ENCODE assay signal across 9 mouse cellular contexts in genomic region chr15:84251227-84251626, GRCm38 (mm10). TPM values are rescaled to one million over a fixed set of nuclear protein-coding genes. Genes with fewer than 3 reads are reported as not detected.
DNase-seq lines count a peak whose midpoint lies in the region; ATAC-seq and TF ChIP-seq lines count a peak whose summit lies in the region.
"Had no signal": no experiment of that assay in that cellular context is flagged by ENCODE, and none has a peak within 500 bp of the region (broad histone marks: within the 10 kb centered on the region; RNA-seq: fewer than 3 reads in every experiment).

No protein-coding gene starts in this region.

- H3K9ac ChIP-seq in heart, embryonic 15.5 days: no peak overlapping the region; the same call in 1 of the 2 replicates
- no peak overlapping the region for H3K9ac ChIP-seq in lung, postnatal 0 days (replicated peaks; ENCODE audit: low read depth)

- no peak overlapping the region for H3K4me3 ChIP-seq in layer of hippocampus, adult 2 months
- H3K4me3 ChIP-seq in heart, embryonic 15.5 days: no peak overlapping the region
- no peak overlapping the region for H3K4me3 ChIP-seq in lung, postnatal 0 days (ENCODE audit: low read depth, low read length)
- H3K4me3 ChIP-seq: megakaryocyte, embryonic 14.5 days had no signal

- H3K4me2 ChIP-seq in heart, embryonic 15.5 days: 0 out of 2 replicates have a peak overlapping the region, but pooled peaks have one; percentile 10
- H3K4me2 ChIP-seq in lung, postnatal 0 days (replicated peaks; ENCODE audit: low read depth, low read length): 0 out of 2 replicates have a peak overlapping the region, but pooled peaks have one; percentile 12

- H3K27me3 ChIP-seq in heart, embryonic 15.5 days: no peaks in the 10 kb centered on the region
- no peaks in the 10 kb centered on the region for H3K27me3 ChIP-seq in lung, postnatal 0 days (replicated peaks; ENCODE audit: insufficient read depth, low read length)

- H3K27ac ChIP-seq in layer of hippocampus, adult 2 months: peak overlapping the region; percentile 44
- peak overlapping the region; percentile 94 for H3K27ac ChIP-seq in heart, embryonic 15.5 days
- H3K27ac ChIP-seq in lung, postnatal 0 days (ENCODE audit: low read length): no peak overlapping the region

- peaks cover 62% of the 10 kb centered on the region for H3K4me1 ChIP-seq in heart, embryonic 15.5 days (replicated peaks)
- H3K4me1 ChIP-seq in lung, postnatal 0 days (ENCODE audit: insufficient read depth, low read depth, low read length): peaks cover 6% of the 10 kb centered on the region; the same call in 1 of the 2 replicates

- no peak for DNase-seq in layer of hippocampus, adult 2 months (ENCODE audit: low spot score in 2 of 2)
- no peak for DNase-seq in layer of hippocampus, adult 9-11 months
- peak; percentile 61 to 71 for DNase-seq in cerebellum, postnatal 14 days
- peak; percentile 67 for DNase-seq in lung, postnatal 0 days (ENCODE audit: low spot score)
- DNase-seq in c-Kit-positive CD71-positive TER-119-positive erythroid progenitor cells, embryonic 14.5 days (ENCODE audit: low spot score): no peak
- DNase-seq in embryo, embryonic 9.5 days (ENCODE audit: extremely low spot score): no peak

- no peaks in the 10 kb centered on the region for H3K9me3 ChIP-seq in heart, embryonic 15.5 days (replicated peaks)
- no peaks in the 10 kb centered on the region for H3K9me3 ChIP-seq in lung, postnatal 0 days (ENCODE audit: low read length)

- TF ChIP-seq CTCF in layer of hippocampus, adult 2 months (conservative IDR thresholded peaks at IDR 0.05): no peak
- no peak for TF ChIP-seq CTCF in lung, postnatal 0 days (IDR thresholded peaks at IDR 0.05)

- ATAC-seq in heart, embryonic 15.5 days (replicated peaks; ENCODE audit: insufficient number of reproducible peaks, insufficient read depth, low FRiP score, low read depth): peak; percentile 74
- ATAC-seq in lung, postnatal 0 days: peak; percentile 58
- no peak for ATAC-seq in erythroid progenitor cell, adult 5-6 weeks (replicated peaks; ENCODE audit: low FRiP score, poor library complexity, severe bottlenecking)

- 38% methylated on average over 13 of the region's 13 CpGs for WGBS in heart, embryonic 15.5 days
- 27% methylated on average over 13 of the region's 13 CpGs for WGBS in lung, postnatal 0 days

- no peaks in the 10 kb centered on the region for H3K36me3 ChIP-seq in heart, embryonic 15.5 days
- no peaks in the 10 kb centered on the region for H3K36me3 ChIP-seq in lung, postnatal 0 days (ENCODE audit: insufficient read depth, low read length)

- no peak for TF ChIP-seq EP300 in lung, postnatal 0 days (IDR thresholded peaks at IDR 0.05)

RNA-seq across cellular contexts. Expression of gene Parvb, which starts 19.4 kb away (rescaled TPM):
- 10 to 100 TPM; 29.9 to 34.0 TPM for total RNA-seq in layer of hippocampus, adult 2 months (2021)
- 12.2 and 13.5 TPM in 2 replicates for polyA plus RNA-seq in heart, embryonic 15.5 days (2015; fragmentation: Nextera tagmentation; extraction: Ambion mirVana)
- 7.9 and 8.5 TPM in 2 replicates for polyA plus RNA-seq in lung, postnatal 0 days (2015; fragmentation: Nextera tagmentation; extraction: Ambion mirVana)
- total RNA-seq in erythroid progenitor cell, adult 5-6 weeks (2015; ENCODE audit: low replicate concordance): 87.9 and 89.7 TPM in 2 replicates
- 26.2 and 32.4 TPM in 2 replicates for total RNA-seq in erythroid progenitor cell, adult 5-6 weeks (2017; ENCODE audit: low replicate concordance)

RNA-seq across cellular contexts. Expression of gene Samm50, which starts 59.2 kb away (rescaled TPM):
- 100 to 1,000 TPM in 1 of 2 experiments, 10 to 100 TPM in 1; 93.6 to 102 TPM for total RNA-seq in layer of hippocampus, adult 2 months (2021)
- polyA plus RNA-seq in heart, embryonic 15.5 days (2015; fragmentation: Nextera tagmentation; extraction: Ambion mirVana): 122 and 124 TPM in 2 replicates
- polyA plus RNA-seq in lung, postnatal 0 days (2015; fragmentation: Nextera tagmentation; extraction: Ambion mirVana): 59.9 and 63.5 TPM in 2 replicates
- 9.0 and 12.6 TPM in 2 replicates for total RNA-seq in erythroid progenitor cell, adult 5-6 weeks (2015; ENCODE audit: low replicate concordance)
- 4.1 and 18.0 TPM in 2 replicates for total RNA-seq in erythroid progenitor cell, adult 5-6 weeks (2017; ENCODE audit: low replicate concordance)

Comparison
In these comparisons a context has a peak if more than half of its experiments do, and no peak if none do; other contexts are left out.
1. DNase-seq: peak in cerebellum, postnatal 14 days (2 of 2) and lung, postnatal 0 days (single experiment); none in layer of hippocampus, adult 2 months (0 of 2), layer of hippocampus, adult 9-11 months (single experiment), c-Kit-positive CD71-positive TER-119-positive erythroid progenitor cells, embryonic 14.5 days (single experiment) and embryo, embryonic 9.5 days (single experiment).
2. RNA of gene Samm50, which starts 59.2 kb away (total RNA-seq): 93.6 to 102 TPM in layer of hippocampus, adult 2 months; 4.1 to 18.0 TPM in erythroid progenitor cell, adult 5-6 weeks; every median in the first group is over 4 times any median in the second.